Mouse (Mus musculus) heart, postnatal 0 days (tissue): ENCODE measurements around the gene Npas3.

ENCODE experiments used
- CTCF ChIP-seq: IDR thresholded peaks from 2 replicates; pipeline ENCODE4 v1.5.1; 2016; ENCODE audit warnings: antibody characterized with exemption, control low read depth, low read depth
- EP300 ChIP-seq: IDR thresholded peaks from 2 replicates; pipeline ENCODE4 v1.6.1; 2016; ENCODE audit warnings: antibody characterized with exemption, low read depth

GRCm38 (mm10) chr12:53985851-53986842 lies 737.7 kb downstream of the Npas3 start:
- no peak for TF ChIP-seq CTCF
- no peak for TF ChIP-seq EP300
